Mouse (Mus musculus): ENCODE measurements at regions not wholly inside any gene's neighbourhood (a gene's known extent, or its start where the extent isn't known, plus 50 kb on each side); places are given as distances from the start of the nearest gene placed in this dataset.

DNA sequence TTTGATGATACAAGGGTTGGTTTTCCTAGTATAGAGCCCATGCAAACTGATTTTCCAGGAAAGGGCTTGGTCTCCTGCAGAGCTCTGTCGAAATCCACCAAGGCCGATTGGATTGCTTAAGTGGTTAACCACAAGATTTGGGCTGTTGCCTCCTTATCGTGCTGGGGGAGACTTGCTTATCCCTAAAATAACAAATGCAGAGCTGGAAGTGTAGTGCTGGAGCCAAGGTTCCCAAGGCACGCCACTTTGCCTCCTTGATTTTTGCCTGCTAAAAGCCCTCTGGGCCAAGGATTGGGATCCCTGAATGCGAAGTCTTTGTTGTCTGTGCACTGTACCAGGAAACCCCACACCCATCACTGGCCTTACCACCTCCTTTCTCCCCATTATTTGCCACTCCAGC lies 52.8 kb upstream of the Tmem178 start:
- DNase-seq, result no peak

GRCm38 (mm10) chr17:80889095-80889494 lies 55.3 kb upstream of the Tmem178 start:
- DNase-seq, result no peak

DNA sequence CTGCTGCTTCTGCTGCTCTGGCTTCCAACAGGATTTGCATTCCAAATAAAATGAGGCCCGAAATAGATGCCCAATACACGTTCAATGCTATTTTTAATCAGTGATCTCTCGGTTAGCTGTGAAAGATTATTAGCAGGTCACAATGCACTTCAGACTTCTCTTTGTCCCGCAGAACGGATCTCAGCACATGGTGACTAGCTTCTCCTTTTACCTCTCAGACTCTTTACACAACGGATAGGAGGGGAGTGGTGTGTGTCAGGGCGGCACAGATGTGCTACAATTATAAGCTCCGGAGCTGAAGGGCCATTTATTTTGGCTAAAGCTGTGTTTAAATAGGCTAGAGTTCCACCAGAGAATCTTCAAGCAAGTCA lies 56.7 kb upstream of the Tmem178 start:
- DNase-seq, result no peak

GRCm38 (mm10) chr17:80887021-80887748 lies 57.2 kb upstream of the Tmem178 start:
- DNase-seq, result peak; percentile 40 to 50

DNA sequence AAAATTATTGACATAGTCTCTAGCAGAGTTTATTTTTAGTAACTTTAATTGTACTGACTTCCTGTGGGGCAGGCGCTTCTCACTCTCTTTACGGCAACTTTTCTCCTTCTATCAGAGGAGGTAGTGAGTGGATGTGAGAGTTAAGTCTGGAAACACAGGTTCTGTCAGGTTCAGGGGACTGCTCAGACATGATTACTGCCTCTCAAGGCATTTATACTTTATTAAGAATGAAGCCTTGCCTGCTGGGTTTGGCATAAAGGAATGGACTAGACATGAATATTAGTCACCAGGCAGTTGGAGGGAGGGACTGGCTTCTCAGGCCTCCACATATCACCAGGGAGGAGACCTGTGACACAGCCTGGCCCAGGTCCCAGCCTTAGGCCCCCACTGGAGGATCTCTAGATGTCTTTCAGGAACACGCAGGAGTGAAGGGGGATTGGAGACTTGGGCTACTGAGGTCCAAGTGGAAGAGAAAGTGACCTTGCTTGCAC lies 58.2 kb upstream of the Tmem178 start:
- peak; percentile 18 to 28 for DNase-seq

GRCm38 (mm10) chr17:80885706-80886105 lies 58.7 kb upstream of the Tmem178 start:
- DNase-seq, result no peak

DNA sequence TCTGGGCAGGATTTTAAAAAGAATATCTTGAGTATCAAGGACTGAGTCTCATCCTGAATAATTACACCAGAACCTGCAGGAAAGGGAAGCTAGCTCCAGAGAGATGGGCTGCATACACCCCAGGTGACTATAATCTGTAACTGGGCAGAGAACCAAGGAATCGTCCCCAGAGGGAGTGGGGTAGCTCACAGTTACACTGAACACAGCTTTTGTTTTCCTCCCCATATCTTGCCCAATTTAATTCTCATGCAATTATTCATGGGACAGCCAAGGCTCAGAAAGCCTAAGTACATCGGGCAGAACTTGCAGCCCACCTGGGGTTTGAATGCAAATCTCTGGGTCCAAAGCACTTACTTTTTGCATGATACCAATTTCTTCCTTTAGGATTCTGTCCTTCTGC lies 59.5 kb upstream of the Tmem178 start:
- DNase-seq, result no peak

GRCm38 (mm10) chr17:80882476-80882875 lies 62.0 kb upstream of the Tmem178 start:
- DNase-seq, result no peak

GRCm38 (mm10) chr17:80880325-80880724 lies 64.1 kb upstream of the Tmem178 start:
- DNase-seq, result no peak

DNA sequence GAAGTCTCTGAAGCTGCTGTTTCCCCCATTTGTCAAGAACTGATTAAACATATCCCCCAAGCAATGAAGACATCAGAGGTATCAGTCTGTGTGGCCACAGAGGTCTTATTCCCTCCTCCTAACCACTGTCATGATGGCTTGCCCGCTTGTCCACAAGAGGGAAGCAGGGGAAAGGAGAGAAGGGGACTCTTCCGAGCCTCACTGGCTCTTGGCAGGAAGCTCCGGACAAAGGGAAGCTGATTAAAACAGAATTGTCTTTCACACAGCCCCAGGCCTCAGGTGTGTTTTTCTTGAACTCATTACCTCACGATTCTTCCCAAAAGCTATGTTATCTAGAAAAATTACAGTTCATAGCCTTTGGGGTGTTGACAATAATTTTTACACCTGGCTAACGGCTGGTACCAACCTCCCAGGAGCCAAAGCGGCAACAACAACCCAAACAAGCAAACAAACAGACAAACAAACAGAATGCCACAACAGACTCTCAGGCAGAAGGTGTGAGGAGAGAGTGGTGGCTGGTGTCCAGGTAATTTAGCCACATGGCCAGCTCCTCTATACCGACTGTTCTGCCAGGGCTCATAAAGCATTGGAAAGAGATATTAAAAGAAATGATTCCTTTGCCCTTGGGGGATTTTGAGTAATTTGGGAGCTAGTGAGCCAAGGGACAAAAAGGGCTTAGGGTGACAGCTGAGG lies 68.9 kb upstream of the Tmem178 start:
- peak; percentile 80 to 86 for DNase-seq

DNA sequence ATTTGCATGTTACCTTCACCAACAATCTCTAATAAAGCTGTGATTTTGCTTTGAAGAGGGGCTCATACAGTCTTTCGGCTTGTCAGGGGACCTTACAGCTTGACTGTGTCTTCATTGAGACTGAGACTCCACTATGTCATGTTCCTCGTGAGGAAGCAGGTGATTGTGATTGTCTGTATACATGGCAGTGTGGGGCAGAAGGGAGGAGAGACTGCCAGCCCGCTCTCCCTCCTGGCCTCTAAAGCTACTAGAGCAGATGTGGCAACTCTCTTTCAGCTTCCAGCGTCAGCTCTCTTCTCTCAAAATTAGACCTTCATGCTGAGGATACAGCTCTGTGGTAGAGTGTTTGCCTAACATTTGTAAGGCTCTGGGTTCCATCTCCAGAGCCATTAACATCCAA lies 73.5 kb upstream of the Tmem178 start:
- DNase-seq, result no peak

DNA sequence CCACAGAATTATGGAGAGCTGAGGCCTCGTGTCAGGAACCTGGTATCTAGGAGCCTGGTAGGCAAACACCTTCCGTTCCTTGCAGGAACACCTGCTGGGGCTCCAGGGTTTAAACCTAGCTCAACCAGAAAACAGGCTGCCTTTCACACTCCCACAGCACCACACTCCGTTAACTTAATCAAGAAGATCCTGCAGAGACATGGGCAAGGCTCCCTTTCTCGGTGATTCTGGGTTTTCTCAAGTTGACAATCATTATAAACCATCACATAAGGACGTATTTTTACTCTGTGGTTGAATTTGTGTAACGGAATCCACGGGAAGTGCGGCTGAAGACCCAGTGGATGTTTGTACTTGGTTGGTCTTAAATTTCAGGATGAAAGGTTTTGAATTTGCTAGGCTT lies 82.1 kb upstream of the Tmem178 start:
- no peak for DNase-seq

DNA sequence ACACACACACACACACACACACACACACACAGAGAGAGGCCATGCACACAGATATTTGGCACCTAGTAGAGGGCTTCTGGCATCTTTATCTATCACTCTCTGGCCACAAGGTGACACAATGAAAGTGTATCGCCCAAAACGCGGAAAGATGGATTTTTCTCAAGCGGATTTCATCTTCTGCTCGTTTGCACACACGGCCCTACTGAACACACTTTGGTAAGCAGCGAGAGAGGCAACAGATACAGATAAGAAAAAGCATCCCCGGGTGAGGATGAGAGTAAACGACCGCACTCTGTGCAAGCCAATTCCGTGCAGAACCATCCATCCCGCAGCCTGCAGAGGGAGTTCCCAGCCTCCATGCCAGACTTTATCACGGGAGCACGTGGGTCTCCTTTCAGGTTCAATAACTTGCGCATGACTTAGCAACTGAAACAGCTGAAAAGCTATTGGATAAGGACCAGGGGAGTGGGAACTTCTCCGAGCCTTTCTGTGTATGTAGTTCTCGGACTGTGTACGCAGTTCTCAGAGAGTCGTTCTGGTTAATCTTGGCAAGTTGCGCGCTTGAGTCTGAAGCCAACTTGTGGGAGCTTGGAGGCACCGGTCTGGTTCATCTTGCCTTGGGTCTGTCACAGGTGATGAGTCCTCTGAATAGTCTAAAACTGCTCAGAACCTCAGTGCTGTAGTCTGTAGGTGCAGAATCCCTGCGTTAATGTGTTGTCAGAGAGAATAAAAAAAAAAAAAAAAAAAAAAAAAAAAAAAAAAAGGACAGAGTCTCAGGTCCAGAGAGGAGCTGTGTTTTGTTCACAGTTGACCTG lies 97.2 kb upstream of the Tmem178 start:
- peak; percentile 66 to 68 for DNase-seq

DNA sequence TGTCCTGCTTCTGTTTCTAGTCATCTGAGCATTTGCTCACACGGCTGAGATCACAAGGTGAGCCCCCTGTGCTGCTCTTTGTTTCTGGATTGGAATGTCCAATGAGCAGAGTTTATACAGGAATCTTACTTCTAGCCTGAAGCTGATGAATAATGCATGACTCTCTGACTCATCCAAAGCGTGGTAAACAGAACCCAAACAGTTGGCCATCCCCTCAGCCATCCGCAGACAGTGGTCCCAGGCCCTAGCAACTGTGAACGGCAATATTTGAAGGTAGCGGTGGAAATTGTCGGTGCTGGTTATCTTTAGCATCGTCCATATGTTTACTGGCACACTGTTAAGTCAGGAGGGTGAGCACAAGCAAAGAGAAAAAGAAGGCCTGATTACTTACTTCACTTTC lies 99.1 kb upstream of the Tmem178 start:
- DNase-seq, result no peak

DNA sequence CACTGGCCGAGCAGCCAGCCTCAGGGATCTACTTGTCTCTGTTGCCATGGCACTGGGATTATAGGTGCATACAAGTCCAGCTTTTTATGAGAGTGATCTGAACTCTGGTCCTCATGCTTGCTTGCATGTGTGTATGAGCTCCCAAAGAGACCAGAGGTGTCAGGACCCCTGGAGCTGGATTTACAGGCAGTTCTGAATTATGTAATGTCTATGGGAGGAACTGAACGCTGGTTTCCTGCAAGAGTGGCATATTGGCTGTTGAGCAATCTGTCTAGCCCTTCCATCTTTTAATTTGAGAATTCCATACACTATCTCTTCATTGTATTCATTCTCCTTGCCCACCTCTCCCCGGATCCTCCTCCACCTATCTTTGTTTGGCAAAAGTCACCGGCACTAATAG lies 102.5 kb upstream of the Tmem178 start:
- DNase-seq, result no peak

DNA sequence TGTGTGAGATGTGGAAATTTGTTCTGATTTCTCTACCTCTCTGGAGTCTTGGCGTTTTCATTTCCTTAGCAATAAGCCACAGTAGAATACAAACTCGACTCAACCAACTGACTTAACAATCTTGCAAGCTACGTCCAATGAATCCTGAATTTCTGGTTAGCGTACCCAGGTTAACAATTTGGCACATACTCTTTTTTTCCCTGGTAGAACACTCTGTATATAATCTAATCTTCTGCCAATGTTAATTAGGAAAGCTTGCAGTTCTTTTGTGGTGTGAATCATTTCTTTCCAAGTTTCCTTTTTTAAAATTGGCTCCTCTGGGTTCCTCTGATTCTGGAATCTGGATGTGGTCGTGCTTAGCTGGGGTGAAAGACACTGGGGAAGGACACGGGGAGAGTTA lies 103.5 kb upstream of the Tmem178 start:
- DNase-seq, result no peak

GRCm38 (mm10) chr17:80840452-80840851 lies 104.0 kb upstream of the Tmem178 start:
- DNase-seq, result no peak

- no peak for DNase-seq
Observed at GRCm38 (mm10) chr17:80834701-80835100, 106.4 kb upstream of the Map4k3 start.

GRCm38 (mm10) chr17:80834176-80834517 lies 105.9 kb upstream of the Map4k3 start:
- no peak for DNase-seq

DNA sequence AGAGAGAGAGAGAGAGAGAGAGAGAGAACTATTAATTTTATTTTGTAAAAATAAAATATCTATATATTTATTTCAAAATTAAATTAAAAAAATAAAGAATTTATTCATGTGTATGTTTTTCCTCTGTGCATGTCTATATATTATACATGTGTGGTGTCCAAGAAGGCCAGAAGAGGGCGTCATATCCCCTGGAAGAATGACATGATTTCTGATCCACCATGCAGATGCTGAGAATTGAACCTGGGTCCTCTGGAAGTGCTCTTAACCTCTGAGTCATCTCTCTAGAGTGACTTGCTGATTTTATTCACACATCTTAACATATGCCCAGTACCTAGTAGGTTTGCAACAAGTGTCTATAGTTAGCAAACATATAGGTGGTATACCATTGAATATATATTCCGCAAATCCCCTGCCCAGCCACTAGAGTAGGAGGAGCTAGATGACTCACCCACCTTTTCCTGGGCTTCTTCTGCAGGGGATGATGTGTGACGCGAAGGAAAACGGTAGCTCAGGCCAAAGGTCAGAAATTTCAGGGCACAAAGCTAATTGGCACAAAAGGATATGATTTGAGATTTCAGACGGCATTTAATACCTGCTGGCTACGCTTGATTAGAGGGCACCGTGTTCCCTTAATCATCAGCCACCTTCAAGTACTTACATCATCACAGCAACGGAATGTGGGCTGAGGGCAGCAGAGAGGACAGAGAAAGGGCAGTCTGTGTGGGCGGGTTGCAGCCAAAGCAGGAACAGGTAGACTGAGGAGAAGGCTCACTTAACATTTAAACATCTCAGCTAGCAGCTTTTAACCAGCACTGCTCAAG lies 105.3 kb upstream of the Map4k3 start:
- no peak for DNase-seq

GRCm38 (mm10) chr17:80831686-80832085 lies 103.4 kb upstream of the Map4k3 start:
- no peak for DNase-seq

- DNase-seq, result no peak
Observed at GRCm38 (mm10) chr17:80827896-80828295, 99.6 kb upstream of the Map4k3 start.

DNA sequence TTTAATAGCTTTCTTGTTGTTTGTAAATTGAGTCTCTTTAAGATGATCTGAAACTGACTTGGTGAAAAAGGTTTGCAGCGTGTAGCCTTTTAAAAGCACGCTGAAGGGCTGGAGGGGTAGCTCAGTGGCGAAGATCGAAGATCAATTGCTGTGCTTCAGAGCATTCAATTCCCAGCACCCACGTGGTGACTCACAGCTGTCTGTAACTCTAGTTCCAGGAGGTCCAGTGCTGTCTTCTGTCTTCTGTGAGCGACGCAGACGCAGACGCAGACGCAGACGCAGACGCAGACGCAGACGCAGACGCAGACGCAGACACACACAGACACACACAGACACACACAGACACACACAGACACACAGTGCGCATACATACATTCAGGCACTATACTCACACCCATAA lies 99.1 kb upstream of the Map4k3 start:
- DNase-seq, result no peak
